Mouse (Mus musculus): ENCODE measurements around the gene Mfsd10.

- TF ChIP-seq CTCF (IDR thresholded peaks at IDR 0.05; ENCODE audit: extremely low read depth, insufficient read depth, low read length): no peak
- TF ChIP-seq POLR2A (IDR thresholded peaks at IDR 0.05; ENCODE audit: extremely low read depth, insufficient read depth, low read length): no peak
These were observed 26.2 kb upstream of the Mfsd10 start for GRCm38 (mm10) chr5:34663231-34663630.
